Mouse (Mus musculus) layer of hippocampus, adult 9-11 months (tissue): ENCODE data around the gene Inhbb.

Experiments used
- DNase-seq: peaks from one replicate; pipeline ENCODE4 v3.0.0; 2022

Gene Inhbb

DNA sequence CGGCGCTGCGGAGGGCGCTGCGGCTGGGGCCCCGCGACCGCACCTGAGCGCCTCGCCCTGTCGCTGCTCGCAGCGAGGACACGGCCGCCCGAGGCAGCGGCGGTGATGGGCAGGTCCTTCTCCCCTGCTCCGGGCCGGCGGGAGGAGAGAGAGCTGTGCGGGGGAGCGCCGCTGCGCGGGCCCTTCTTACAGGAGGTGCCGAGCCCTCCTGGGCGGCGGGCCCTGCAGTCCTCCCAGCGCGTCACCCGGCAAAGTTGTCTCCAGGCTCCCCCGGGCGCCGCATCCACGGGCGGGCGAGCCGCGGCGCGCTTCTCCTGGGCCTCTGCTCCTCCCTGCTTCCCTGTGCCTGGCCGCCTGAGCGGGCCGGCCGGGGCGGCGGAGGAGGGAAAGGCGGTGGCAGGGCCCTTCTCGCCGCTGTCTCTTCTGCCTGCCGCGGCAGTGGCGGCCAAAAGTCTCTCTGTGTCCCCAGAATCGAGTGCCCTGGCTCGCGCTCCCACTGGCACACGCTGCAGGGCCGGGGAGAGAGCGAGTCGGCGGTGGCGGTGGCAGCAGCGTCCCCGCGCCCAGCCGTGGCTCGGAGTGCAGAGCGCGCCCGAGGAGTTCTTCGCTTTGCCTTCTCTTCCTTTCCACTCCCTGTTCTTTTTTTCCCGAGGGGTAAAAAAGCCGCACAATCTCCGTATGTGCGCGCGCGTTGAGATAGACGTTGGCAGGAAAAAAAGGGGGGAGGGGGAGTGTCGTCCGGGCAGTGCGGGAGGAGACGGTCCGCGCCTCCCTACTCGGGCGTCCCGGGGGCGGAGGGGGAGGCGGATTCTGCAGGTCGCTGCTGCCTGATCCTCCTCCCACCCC lies at the start of gene Inhbb:
Gene Inhbb (minus strand): TSS at position 673 of the 846 bp plus-strand sequence.
- no peak for DNase-seq

DNA sequence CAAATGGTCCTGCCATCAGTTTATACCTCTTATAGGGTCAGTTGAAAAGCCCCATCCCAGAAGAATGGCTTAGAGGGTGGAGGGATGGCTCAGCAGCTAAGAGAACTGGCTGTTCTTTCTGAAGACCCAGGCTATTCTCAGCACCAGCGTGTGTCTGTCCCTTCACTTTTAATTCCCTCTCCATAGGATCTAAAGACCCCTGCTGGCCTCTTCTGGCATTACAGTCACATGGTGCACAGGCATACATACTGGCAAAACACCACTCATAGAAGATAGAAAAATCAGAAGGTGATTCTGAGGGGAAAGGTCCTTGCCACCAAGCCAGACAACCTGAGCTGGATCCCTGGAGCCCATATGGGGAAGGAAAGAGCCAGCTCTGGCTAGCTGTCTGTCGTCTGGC lies 41.3 kb upstream of the Inhbb start:
- DNase-seq, result no peak

DNA sequence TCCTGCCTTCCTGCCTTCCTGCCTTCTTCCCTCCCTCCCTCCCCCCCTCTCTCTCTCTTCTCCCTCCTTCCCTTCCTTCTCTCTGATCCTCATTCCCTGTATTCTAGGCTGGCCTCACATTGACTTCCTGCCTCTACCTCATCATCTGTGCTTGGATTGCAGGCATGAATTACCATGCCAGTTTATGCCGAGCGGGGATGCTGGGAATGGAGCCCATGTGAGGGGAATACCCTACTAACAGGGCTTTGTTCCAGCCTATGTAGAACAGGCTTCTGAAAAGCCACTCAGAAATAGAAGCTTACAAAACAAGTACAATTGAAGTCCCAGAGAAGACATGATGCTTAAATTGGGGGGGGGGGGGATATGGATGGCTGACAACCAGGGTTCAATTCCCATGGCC lies 38.0 kb upstream of the Inhbb start:
- DNase-seq, result no peak

DNA sequence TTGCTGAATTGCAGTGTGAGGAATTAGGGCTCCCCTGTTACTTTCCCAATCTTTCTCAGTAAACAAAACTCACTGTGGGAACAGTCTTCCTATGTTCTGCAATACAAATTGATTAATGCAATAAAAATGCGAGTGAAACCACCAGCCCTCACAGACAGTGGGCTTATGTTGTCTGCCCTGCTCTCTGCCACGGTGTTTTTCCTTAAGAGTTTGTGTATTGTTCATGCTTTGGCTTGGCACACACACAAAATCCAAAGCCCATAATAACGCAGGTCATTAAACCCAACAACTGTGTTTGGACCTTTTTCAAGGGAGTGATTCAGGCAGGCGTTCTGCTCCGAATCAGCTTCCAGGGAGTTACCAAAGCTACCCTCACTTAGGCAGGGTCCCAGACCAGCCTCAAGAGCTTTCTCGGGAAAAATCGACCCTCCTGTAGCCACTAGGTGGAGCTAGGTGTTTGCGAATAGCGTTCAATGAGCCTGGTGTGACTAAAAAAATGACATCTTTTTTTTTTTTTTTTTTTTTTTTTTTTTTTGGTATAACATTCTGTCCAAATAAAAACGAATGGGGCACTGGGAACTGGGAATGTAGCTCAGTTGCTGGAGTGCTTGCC lies 36.1 kb upstream of the Inhbb start:
- peak; percentile 40 for DNase-seq

DNA sequence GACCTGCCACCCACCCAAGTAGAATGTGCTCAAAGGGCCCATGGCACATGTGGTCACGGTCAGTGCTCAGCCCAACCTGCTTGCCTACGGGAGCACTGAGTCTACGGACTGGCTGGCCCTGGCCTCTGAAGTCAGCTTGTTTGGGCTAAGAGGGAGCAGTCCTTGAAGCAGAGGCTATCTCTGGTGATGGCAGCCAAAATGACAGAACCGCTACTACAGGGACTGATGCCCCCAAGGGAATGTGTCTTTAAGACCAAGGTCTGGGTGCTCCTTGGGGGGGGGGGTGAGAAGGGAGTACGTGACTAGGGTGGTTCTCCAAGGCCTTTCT lies 35.4 kb upstream of the Inhbb start:
- no peak for DNase-seq

DNA sequence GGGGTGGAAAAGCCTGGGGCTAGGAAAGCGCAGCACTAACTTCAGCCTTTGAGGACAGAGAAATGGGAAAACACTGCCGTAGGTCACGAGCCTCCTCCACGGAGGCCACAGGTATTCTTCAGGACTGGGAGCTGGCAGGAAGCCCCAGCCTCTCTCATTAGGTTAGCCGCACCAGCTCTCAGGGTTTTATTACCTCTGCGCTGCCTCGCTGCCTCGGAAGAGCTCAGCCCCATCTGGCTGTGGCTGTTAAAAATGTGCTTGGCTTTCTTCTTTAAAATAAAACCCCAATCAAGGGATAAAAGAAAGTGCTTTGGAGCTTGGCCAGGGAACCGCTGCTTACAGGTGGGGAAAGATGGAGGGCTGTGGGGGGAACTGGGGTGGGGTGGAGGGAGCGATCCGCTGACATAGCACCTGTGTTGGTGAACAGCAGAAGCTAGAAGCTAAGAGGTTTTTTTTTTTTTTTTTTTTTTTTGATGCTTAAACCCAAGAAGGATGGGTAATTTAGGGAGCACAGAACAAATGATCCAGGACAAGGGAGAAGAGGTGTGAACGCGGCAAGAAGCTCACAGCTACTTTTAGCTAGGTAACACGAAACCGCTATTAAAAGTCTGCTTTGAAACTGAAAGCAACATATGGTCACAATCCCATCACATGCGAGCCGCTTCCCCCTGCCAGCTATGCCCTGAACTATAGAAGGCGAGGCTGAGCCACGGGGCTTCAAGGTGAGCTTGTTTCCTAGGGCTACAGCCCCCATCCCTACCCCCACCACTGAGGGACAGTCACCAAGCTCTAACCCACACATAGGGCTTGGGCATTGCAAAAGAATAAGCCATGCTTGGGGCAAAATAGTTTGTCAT lies 34.9 kb upstream of the Inhbb start:
- no peak for DNase-seq

DNA sequence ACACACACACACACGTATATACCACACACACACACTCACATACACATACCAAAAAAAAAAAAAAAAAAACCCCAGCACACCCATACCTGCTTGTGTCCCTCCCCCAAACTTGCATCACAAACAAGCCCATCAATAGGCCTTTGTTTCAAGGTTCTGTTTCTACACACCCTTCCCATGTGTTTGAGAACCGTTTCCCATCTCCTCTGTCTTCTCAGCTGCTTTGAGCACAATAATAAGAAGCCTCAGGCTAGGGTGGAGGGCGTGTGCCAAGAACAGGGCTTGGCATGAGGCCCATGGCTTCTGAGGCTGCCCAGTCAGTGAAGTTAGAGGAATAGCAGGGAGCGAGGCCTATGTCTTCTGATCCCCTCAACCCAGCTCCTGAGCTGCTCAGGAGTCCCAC lies 31.7 kb upstream of the Inhbb start:
- DNase-seq, result no peak

DNA sequence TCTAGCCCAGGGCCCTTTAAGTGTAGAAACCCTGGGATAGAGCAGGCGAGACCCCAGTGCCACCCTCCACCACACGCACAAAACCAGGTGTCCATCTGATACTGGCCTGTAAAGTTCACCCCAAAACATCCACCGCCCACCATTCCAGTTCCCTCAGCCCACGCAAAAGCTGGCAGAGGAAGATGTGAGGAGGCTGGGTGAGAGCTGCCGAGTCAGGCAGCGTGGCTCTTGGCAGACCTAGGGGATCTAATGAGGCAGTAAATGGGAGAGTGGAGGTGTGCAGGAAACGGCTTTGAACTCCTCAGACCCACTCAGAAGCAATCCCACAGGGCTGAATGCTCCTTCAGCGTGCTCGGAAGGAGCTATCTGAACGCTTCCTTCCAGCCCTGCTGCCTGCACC lies 29.4 kb upstream of the Inhbb start:
- DNase-seq, result no peak

DNA sequence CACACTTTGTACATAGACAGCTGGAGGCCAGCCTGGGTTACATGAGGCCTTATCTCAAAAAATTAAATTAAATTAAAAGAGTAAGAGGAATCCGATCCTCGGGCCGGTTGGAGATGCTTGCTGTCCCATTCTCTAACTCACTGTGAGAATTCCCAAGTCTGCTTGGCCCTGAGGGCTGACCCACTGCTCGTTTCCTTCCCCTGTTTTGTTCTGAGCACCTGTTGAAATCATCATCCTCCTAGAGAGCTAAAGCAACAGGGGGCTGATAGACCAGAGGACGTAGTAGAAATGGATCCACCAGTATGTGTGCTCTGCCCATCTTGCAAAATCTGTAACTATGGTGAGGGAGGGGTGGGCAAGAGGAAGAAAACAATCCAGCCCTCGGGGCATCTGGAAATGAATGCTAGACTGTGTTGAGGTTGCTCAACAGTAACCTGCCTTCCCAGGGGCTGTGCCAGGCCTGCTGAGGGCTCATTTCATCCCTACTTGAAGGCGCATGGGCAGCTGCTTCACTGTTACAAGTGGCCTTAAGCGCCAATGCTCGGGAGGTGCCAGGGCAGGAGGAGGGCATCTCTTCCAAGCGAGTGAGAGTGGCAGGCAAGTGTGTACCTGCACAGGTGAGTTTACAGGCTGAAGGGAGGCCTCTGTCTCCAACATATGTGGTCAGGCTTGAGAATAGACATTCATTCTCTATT lies 28.8 kb upstream of the Inhbb start:
- DNase-seq, result no peak

DNA sequence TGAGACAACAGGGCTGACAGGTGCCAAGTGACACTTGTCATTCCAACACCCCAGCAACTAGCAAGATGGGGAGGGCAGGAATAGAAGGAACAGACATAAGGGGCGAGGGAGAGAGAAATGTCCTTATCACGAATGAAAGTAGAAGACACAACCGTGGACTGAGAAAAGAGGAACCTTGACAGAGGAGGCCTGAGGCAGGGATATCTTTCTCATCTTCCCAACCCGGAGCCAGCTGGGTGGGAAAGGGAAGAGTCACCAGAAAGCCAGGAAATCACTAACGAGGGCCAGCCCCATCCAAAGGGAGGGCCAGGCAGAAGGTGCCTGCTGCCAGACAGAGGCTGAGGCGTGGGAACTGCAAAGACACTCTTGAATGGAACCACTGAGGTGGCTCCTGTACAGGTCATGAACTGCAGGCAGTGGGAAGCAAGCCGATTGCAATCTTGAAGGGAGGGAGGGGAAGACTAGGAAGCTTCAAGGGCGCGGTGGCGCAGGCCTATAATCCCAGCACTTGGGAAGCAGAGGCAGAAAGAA lies 24.8 kb upstream of the Inhbb start:
- no peak for DNase-seq

DNA sequence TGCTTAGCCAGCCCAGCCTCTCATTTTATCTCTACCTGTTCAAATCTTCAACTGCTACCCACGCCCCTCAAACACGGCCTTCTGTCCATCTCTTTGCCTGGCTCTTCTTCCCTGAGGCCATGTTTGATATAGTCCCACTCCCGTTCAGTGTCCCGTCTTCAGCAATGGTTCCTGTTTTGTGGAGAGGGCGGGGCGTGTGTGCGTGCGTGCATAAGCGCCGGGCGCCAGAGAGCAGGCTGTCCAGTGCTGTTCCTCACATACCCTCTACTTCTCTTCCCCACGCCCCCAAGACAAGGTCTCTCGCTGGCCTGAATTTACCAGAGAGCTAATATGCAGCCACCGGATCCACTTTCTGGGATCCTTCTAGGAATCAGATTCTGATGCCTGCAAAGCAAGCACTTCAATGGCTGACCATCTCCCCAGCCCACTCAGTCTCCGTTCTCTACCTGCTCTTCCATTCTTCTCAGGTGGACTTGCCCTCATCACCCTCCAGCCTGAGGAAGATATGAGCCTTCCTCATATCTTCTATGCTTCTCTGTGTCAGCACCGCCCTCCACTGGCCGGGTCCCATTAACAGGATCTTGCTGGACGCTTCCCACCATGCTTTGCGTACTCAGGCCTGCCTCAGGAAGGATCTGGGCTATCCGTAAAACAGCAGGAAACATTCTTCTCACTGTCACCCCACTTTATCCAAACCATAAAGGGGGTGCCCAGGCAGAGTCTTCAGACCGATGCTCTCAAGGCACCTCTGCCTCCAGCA lies 21.7 kb upstream of the Inhbb start:
- DNase-seq, result no peak

DNA sequence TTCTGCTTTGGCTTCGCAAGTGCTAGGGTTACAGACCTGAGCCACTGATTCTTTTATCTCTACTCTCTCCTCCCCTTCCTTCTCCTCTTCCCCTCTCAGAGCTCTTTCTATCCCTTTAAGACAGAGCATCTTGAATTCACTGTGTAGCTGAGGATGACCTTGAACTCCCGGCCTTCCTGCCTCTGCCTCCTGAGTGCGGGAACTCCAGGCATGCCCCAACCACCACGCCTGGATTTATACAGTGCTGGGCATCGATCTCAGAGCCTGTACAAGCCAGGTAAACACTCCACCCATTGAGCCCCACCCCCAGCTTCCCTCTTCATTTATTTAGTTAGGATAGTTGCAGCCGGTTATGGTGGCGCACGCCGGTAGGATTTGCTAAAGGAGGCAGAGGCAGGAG lies 20.9 kb upstream of the Inhbb start:
- DNase-seq, result no peak

DNA sequence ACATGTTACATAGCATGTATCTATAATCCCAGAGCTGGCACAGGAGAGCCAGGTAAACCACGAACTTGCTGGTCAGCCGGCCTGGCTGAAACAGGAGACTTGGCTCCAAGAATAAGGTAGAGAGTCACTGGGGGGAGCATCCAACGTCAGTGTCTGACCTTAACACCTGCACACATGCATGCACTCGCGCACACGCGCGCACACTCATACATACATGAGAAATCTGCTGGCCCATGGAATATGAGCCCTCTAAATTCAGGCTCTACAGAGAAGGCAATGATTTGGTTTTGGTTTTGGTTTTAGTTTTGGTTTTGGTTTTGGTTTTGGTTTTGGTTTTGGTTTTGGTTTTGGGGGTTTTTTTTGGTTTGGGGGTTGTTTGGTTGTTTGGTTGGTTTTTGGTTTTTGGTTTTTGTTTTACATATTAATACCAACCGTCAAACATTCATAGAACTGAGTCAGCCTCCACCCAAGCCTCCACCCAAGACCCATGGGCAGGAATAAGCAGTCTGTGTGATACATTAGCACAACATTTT lies 16.1 kb upstream of the Inhbb start:
- no peak for DNase-seq

DNA sequence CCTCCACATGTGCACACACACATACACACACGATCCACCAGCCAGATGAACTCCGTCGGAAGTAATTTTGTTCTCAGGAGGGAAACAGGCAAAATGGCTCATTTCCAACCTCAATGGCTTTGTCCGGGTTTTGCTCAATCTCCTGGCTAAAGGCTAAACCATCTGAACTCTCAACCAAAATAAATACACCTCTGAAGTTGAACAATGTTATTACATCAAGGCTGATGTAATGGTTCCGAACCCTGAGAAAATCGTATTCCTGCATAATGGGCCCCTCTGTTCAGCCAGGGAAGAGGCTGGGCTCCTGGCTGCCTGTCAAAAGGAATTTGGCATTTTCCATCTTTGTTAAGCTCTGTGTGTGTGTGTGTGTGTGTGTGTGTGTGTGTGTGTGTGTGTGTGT lies 15.4 kb upstream of the Inhbb start:
- no peak for DNase-seq

DNA sequence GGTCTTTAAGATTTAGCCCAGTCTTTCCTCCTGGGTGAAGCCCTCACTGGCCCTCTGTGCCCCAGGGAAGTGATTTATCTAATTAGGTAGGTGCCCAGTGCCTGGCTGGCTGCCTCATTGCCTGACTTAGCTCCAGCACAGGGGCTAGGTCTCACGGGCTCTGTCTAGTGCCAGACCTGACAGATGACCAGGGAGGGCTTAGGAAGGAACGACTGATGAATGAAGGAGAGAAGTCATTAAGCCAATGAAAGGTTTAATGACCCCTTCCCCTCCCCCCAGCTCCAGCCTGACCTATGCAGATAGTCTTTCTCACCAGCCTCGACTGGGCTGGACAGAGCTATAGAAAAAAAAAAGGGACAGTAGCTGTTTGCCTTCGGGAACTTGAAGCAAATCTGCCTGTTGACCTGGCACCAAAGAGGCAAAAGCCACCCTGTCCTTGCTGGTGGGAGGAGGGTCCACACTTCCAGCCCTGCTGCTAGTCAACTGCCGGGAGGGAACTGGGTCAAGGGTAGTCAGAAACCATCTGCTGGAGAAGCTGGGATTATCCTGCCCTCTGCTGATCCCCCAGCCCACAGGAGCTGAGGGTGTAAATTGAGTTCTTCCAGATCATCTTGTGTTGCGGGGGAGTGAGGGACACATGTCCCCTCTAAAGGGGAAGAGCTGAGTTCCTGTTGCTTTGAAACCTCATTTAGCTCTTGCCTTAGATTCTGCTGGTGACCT lies 2.3 kb upstream of the Inhbb start:
- no peak for DNase-seq

DNA sequence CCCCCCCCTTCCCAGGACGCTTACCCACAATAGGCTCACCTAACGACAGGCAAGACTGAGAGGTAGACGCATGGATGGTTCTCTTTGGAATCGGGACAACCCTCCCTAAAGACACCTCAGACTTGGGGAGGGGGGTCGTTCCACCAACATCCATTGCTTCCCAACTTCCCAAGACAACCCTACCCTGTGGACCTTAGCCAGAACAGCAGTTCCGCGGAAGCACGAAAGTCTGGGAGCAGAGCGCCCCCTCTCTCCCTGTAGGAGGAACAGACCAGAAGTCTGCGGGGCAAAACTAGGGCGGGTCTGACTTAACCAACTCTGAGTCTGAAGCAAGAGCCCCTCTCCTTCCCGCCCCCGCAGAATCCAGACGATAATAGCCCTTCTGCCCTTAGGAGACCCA lies 1.5 kb upstream of the Inhbb start:
- peak; percentile 31 for DNase-seq

DNA sequence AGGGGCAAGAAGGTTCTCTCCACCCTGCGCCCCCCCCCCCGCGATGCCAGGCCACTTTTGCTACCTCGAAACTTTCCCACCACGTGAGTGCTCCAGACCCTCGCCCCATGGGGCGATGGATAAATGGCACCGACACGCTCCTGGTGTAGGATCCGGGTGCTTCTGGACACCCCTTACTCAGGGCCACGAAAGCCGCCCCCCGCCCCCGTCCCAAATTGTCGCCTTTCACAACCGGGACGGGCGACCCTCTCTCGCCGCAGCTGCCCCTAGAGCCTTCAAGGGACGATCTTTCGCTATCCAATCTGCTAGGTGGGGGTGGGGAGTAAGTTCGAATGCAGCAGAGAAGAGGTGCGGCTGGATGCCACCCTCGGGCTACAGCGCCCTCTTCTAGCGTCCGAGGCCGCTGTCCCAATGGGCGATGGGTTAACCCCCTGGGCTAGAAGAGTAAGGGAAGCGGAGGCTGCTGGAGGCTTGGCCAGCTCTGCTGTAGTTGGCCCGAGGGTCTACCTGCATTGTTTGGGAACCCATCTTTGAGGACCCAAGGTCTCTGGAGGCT lies 490 bp upstream of the Inhbb start:
- DNase-seq, result no peak

DNA sequence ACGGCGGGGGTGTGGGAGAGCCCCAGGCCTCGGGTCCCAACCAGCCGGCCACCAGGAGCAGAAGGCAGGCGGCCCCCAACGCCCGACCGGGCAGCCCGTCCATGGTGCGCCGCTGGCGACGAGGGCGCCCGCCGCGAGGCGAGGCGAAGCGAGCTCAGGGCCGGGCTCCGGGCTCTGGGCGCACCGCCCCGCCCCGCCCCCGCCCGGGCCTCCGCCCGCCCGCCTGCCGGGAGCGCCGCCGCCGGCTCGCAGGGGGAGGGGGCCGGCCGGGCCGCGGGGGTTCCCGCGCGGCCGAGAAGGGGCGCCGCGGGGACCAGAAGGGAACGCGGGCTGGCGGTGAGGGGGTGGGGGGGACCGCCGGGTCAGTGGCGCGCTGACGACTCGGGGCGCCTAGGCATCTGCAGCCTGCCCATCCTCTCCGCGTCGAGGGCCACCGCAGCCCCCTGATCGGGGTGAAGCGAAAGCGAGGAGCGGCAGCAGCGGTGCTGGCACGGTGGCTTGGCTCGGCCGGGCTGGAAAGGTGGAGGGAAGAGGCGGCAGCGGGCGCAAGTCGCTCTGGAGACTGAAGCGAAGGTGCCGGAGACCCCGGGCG lies 968 bp downstream of the Inhbb start:
- no peak for DNase-seq

DNA sequence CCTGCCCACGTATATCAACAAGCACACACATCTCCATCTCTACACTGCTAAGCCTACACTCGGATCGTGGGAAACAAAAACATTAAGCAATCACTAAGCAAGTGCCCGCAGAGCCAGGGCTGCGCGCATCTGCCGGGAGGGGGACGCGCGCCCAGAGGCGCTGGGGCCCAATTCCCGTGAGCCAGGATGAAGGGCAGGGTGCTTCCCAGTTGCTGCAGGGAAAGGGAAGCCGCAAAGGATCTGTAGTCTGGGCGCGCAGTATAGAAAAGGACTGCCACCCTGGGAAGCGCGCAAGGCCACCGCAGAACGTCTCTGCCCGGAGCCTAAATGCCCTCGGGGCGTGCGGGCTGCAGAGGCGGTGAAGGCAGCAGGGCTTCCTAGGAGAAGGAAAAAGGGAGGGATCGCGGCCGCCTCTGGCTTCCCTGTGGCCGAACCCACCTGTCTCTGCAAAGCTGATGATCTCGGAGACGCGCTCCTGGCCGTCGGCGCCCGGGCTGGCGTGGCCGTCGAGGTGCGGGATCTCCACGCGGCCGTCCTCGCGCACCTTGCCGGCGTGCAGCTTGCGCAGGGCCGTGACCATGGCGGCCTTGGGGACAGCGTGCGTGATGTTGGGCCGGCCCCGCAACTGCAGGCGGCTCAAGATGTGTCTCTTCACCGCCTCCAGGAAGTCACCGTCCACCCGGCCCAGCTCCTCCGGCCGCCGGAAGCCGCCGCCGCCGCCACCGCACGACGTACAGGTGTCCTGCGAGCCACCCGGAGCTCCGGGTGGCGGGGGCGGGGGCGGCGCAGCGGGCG lies 1.7 kb downstream of the Inhbb start:
- DNase-seq, result no peak
